Mouse (Mus musculus): ENCODE results near the gene Prkn.

Prkn gene

DNA sequence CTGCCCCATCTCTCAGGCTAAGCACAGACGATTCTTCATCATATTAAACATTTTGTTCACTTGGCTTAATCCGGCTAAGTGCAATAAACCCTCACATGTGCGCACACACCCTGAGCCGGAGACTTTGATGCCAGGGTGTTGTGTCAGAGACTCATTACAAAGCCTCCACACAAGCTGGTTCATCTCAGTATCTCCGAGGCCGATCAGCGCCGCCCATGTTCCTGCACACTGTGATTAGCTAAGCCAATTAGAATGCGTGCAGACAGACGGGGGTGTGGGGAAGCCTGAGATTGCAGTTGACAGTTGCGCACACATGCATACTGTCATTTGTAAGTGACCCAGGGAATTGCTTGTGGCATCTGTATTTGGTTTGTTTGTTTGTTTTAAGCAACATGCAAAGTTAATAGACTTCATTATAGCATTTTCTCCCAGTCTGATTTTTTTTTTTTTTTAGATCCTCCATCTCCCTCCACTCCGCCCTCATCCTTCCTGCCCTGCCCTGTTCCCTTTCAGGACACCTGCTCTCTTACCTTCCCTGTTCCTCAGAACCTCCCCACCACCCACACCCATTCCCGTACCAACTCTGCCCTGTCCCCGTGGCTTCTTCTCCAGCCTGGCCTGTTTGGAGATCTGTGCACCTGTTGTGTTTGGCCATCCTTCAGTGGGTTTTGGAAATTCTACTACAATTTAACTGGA, 1202.5 kb downstream of the Prkn start:
- no peak for DNase-seq (ENCODE audit: low read depth)

DNA sequence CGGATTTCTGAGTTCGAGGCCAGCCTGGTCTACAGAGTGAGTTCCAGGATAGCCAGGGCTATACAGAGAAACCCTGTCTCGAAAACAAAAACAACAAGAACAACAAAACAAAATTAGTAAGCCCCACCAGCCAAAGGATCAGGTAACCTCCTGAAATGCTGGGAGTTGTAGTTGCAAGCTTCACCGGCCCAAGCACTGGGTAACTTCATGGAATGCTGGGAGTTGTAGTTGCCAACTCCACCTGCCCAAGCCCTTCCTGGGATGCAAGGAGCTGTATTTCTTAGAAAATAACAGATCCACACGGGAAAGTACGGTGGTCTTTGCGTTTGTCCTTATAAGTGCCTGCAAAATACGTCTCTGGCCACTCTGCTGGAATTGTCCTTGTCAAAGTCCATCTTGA, 1204.0 kb downstream of the Prkn start:
- DNase-seq (ENCODE audit: low read depth) = no peak

GRCm38 (mm10) chr17:12045861-12046273, 1205.7 kb downstream of the Prkn start:
- DNase-seq (ENCODE audit: low read depth) = no peak

- DNase-seq (ENCODE audit: low read depth) = no peak
Observed at GRCm38 (mm10) chr17:12047032-12047431, 1206.8 kb downstream of the Prkn start.

- DNase-seq (ENCODE audit: low read depth) = no peak
Observed at GRCm38 (mm10) chr17:12047523-12047922, 1207.3 kb downstream of the Prkn start.

- no peak for DNase-seq (ENCODE audit: low read depth)
Observed at GRCm38 (mm10) chr17:12048695-12049490, 1208.7 kb downstream of the Prkn start.

- DNase-seq (ENCODE audit: low read depth) = no peak
Observed at GRCm38 (mm10) chr17:12050261-12050660, 1210.1 kb downstream of the Prkn start.

GRCm38 (mm10) chr17:12051031-12051430, 1210.8 kb downstream of the Prkn start:
- DNase-seq (ENCODE audit: low read depth) = no peak

- no peak for DNase-seq (ENCODE audit: low read depth)
Observed at GRCm38 (mm10) chr17:12052651-12053050, 1212.5 kb downstream of the Prkn start.

DNA sequence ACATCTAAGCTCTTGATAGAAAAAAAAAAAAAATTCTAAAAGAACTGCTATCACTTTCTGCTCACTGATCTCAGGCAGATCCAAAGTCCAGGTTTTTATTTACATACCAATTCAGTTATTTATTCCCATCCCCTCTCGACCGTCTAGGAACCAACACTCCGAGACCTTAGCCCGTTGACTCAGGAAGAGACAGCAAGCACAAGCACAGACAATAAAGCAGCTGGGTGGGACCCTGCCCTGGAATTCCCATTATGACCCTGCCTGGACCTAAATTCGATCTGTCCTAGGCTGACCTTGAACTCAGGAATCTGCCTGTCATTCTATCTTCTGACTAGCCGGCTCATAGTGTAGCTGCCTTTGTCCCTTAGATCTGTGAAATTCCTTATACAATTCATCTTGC, 1218.9 kb downstream of the Prkn start:
- DNase-seq (ENCODE audit: low read depth) = no peak

DNA sequence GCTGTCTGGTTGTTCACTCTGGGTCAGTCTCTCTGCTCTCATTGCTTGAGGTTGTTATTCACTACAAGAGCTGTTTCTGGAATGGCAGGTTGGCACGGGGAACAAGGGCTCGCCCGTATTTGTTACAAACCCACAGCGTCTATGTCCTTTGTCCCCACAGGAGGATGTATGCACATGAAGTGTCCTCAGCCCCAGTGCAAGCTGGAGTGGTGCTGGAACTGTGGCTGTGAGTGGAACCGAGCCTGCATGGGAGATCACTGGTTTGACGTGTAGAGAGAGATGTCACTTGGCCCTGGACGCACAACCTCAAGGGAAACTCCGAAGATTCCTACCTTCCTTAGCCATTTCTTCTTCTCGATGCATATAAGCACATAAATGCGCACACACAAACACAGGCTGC, 1221.2 kb downstream of the Prkn start:
- no peak for DNase-seq (ENCODE audit: low read depth)

DNA sequence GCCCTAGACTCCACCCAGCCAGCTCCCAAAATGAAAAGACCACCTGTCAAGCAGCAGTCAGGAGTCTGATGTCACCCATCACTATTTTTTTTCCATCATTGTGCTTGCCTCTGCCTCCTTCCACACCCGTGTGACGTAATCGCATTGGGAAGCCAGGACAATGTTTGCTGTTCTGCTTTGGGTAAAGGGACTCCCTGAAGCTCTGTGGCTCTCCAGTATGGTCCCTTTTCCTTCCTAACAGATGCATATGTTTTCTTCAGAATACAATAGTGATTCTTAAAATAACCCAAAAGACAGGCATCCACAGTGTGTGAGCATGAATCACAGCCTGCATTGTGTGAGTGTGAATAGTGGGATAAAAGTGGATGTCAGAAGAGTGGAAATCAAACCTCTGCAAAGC, 1222.7 kb downstream of the Prkn start:
- DNase-seq (ENCODE audit: low read depth) = no peak

DNA sequence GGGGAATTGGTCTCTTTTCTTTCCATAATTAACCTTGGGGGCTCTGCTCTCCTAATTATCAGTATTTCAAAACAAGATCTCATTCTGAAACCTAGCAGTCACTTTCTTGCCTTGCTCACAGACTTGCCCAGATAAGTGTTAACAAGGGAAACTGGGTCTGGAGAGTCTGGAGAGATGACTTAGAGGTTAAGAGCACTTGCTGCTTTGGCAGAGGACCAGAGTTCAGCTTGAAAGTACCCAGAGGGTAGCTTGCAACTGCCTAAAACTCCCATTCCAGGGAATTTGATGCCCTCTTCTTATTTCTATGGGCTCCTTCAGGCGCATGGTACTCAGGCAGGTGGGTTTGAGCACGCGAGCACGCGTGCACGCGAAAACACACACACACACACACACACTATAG, 1223.3 kb downstream of the Prkn start:
- no peak for DNase-seq (ENCODE audit: low read depth)

DNA sequence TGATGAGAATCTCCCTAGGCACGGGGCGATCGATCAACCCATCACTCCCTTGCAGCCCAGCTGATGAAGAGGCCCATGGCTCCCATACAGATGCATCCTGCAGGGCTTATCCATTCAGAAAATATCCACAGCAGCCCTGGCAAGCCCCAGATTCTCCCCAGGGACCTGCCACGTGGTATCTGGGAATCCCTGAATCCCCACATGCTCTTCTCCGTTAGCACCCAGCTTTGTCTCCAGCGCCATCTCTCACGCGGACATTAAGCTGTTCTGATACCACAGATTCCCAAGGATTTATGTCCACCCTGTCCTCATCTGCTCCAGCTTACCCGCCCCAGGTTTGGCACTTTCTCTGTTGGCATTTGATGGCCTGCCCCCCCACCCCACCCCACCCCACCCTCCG, 1225.9 kb downstream of the Prkn start:
- DNase-seq (ENCODE audit: low read depth) = no peak

- DNase-seq (ENCODE audit: low read depth) = no peak
Observed at GRCm38 (mm10) chr17:12076816-12077215, 1236.6 kb downstream of the Prkn start.

DNA sequence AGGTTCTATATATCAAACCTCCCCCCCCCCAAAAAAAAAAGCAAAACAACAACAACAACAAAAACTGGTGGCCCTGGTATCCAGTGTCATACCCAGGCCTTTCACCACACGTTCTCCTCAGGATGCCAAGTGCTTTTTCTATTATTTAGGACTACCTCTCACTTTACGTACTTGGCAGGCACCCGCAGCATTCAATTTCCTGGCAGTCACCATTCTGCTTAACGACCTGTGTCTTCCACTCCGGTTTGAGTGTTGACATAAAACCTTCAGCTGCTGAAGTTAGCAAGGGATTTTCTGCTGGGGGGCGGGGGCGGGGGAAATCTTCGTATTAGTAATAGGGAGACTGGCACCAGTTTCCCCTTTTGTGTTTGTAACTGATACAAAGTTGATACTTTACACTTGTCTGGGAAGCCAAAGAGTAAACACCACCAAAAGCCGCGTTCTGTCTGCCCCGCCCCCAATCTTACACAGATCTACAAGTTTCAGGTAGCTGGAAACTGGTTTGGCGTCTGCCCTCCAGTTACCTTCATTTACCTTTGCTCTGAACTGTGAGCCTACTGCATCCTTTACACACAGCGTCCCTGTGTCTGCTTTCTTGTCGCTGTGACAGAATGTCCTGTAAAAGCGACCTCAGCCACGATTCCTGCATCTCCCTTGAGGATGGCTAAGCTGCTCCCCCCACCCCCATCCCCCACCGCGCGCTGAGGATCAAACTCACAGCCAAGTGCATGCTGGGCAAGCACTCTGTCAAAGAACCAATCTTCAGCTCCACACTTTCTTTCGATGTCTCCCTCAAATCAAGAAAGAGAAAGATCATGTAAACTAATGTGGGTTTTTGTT, 1240.7 kb downstream of the Prkn start:
- DNase-seq (ENCODE audit: low read depth) = no peak

DNA sequence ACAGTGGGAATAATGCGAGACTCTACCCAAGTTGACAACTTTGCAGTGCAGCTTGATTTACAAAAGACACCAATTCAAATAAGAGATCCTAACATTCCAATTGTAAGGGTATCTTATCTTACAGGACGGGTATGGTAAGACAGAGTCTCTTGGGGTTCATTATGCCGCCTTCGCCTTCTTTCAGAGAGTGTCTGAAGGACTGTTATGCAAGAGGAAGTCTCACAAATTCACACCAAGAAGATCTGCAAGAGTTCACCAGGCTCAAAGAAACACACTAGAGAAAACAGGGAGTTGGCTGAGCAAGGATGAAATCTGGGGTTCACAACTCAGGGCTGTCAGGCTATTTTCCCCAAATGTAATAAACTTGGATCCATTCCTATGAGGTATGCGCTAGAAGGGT, 1242.0 kb downstream of the Prkn start:
- no peak for DNase-seq (ENCODE audit: low read depth)

DNA sequence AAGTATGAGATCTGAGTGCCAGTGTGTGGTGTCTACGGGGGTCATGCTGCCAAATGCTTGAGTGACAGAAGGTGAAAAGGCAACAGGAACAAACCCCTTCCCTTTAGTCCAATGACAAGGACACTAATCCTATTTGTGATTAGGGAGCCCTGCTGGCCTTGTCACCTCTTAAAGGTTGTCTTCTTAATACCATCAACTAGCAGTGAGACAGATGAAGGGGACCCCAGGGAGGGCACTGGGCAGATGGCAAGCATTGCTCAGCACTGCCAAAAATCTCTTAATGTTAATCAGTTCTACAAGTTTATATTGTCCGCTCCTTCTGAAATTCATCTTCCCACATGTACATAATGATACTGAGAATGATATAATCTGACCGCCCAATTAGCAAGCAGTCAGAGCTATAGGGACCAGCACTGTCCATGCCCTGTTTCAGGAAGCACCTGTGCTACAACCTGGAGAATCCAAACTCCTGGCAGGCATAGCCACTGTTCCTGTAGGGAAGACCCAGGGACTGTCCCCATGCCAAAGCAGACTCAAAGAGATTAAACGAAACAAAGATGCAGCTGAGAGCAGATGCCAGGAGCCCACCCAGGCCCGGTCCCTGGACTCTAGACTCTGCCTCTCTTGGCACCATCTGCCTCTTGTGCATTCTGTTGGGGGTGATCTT, 1250.2 kb downstream of the Prkn start:
- no peak for DNase-seq (ENCODE audit: low read depth)

DNA sequence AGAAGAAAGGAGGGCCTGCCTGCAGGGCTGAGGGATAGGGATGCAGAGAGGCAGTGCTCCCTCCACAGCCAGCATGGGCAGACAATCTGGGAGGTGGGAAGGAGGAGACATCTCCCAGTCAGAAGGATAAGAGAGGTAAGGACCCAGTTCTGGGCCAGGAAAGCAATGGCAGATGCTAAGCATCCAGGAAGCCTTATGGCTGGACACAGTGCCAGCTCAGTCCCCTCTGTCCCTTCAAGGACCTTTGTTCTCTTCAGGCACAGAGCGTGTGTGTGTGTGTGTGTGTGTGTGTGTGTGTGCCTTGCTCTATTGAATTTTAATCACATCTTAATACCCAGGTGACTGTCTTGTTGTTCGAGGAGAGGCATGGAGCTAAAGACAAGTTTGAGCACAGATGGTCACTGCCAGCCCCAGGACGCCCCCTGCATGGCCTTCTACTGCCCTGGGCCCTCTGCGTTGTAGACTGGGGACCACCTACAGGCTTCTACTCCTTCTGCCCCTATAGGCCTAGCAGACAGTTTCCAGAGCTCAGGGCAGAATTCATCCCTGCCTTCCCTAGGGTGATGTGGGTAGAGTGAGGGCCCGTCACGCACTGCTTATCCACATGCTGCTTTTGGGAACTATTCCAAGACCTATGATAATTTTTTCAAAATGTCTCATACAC, 1252.8 kb downstream of the Prkn start:
- no peak for DNase-seq (ENCODE audit: low read depth)

GRCm38 (mm10) chr17:12094016-12094415, 1253.8 kb downstream of the Prkn start:
- no peak for DNase-seq (ENCODE audit: low read depth)

DNA sequence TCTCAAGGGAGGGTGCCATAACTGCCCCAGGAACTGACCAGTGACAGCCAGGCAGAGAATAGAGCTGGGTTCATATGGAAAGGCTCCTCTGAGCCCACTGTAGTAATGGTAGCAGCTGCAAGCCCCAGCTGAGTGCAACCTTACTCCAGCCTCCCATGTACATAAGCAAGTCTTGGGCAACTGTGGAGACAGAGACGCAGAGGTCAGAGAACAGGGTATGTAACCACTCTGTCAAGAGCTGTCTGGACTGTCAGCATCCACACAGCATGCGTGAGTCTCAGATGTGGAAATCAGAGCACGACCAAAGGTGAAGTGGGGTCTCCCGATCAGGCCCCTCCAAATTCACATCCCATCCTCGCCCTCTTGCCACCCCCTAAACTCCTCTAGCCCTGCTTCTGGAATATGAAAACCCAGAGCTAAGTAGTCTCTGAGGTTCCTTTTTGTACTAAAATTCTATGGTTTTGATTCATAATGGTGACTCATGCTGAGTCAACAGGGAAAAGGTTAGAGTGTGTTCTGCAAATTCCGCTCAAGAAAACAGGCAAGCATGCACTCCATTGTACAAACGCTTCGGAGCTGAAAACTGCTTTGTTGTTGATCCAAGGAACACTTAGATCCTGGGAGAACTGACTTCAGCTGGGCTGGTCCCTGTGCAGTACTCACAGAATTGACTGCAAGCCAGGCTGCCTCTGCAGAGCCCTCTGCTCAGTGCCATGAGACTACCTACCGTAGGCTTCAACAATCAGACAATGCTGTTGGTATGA, 1254.8 kb downstream of the Prkn start:
- DNase-seq (ENCODE audit: low read depth) = no peak
